Mouse (Mus musculus) stomach, postnatal 0 days (tissue): ENCODE results near the gene Vangl1. TPM values are rescaled to one million over a fixed set of nuclear protein-coding genes. Genes with fewer than 3 reads are reported as not detected.

Source experiments
- ATAC-seq: fragments of 200-750 bp; cut with Nextera tagmentation; 2 replicates; pipeline ENCODE4 v1.8.0; 2017; ENCODE audit not compliant: low FRiP score, low TSS enrichment
- DNase-seq: peaks from one replicate; pipeline ENCODE4 v3.0.0-alpha.2; 2016; ENCODE audit warnings: low spot score
- H3K27ac ChIP-seq: fragments of 300-500 bp; sonication (generic); replicated peaks from 2 replicates; pipeline ENCODE4 v1.5.1; 2014; ENCODE audit warnings: mild to moderate bottlenecking, control low read depth
- H3K27me3 ChIP-seq: fragments of 300-500 bp; sonication (generic); 2 replicates; pipeline ENCODE4 v1.6.1; 2014; ENCODE audit warnings: low read length; ENCODE audit not compliant: control insufficient read depth, insufficient read depth
- H3K36me3 ChIP-seq: fragments of 300-500 bp; sonication (generic); 2 replicates; pipeline ENCODE4 v1.6.1; 2014; ENCODE audit warnings: low read length, mixed read lengths; ENCODE audit not compliant: control insufficient read depth, insufficient read depth
- H3K4me1 ChIP-seq: fragments of 300-500 bp; sonication (generic); replicated peaks from 2 replicates; pipeline ENCODE4 v1.6.1; 2014; ENCODE audit warnings: antibody characterized with exemption; ENCODE audit not compliant: control insufficient read depth, insufficient read depth
- H3K4me2 ChIP-seq: fragments of 300-500 bp; sonication (generic); replicated peaks from 2 replicates; pipeline ENCODE4 v1.6.1; 2014; ENCODE audit warnings: low read depth, mild to moderate bottlenecking, control low read depth, moderate library complexity
- H3K4me3 ChIP-seq: fragments of 300-500 bp; sonication (generic); 2 replicates; pipeline ENCODE4 v1.5.1; 2014; ENCODE audit warnings: low read depth, low read length, control low read depth
- H3K9ac ChIP-seq: fragments of 300-500 bp; sonication (generic); 2 replicates; pipeline ENCODE4 v1.6.1; 2014; ENCODE audit warnings: mild to moderate bottlenecking, low read length, control low read depth, mixed read lengths
- H3K9me3 ChIP-seq: fragments of 300-500 bp; sonication (generic); 2 replicates; pipeline ENCODE4 v1.6.1; 2016; ENCODE audit warnings: low read length; ENCODE audit not compliant: control insufficient read depth
- CTCF ChIP-seq: IDR thresholded peaks from 2 replicates; pipeline ENCODE4 v1.5.1; 2016; ENCODE audit warnings: antibody characterized with exemption, low read depth, mild to moderate bottlenecking, moderate library complexity
- EP300 ChIP-seq: optimal IDR thresholded peaks from 2 replicates; pipeline ENCODE3; 2016; ENCODE audit warnings: antibody characterized with exemption
- WGBS: fragments of 180-500 bp; shearing (Covaris S2); extraction: QIAGEN DNeasy Blood & Tissue Kit; methylation state at CpG from one replicate; pipeline ENCODE4 v1.1.7; 2014; 5-methylcytosine and 5-hydroxymethylcytosine counted together
- polyA plus RNA-seq: library from polyadenylated mRNA; unstranded; fragments of >200 nt; fragmentation: Nextera tagmentation; extraction: Ambion mirVana; gene quantifications from 2 replicates; pipeline ENCODE4 v1.2.1, GENCODE M21; 2015

Vangl1 gene
- polyA plus RNA-seq, 1 experiment from 2014 or later: 14.1 TPM

- H3K9ac ChIP-seq: no peak overlapping the region
- no peak for ATAC-seq
- no peaks in the 10 kb centered on the region for H3K36me3 ChIP-seq
- no peak for TF ChIP-seq CTCF
- no peak for TF ChIP-seq EP300
- no peak overlapping the region for H3K4me2 ChIP-seq
- no peak overlapping the region for H3K27ac ChIP-seq
- H3K4me3 ChIP-seq: no peak overlapping the region
- no peaks in the 10 kb centered on the region for H3K27me3 ChIP-seq
- H3K4me1 ChIP-seq: no peaks in the 10 kb centered on the region
- no peak for DNase-seq
- WGBS: 58% methylated on average over 3 of the region's 3 CpGs
- H3K9me3 ChIP-seq: no peaks in the 10 kb centered on the region
Measured at GRCm38 (mm10) chr3:102108201-102108600, 96.3 kb downstream of the Vangl1 start.

GRCm38 (mm10) chr3:102103811-102104565, 100.5 kb downstream of the Vangl1 start:
- Histone ChIP-seq H3K9me3 (no peaks in the 10 kb centered on the region), H3K36me3 (no peaks in the 10 kb centered on the region), H3K9ac (no peak overlapping the region), H3K4me2 (no peak overlapping the region), H3K27ac (no peak overlapping the region), H3K4me3 (no peak overlapping the region), H3K27me3 (no peaks in the 10 kb centered on the region), H3K4me1 (no peaks in the 10 kb centered on the region)
- no peak for DNase-seq
- no peak for ATAC-seq
- WGBS: 54% methylated on average over 9 of the region's 9 CpGs
- no peak for TF ChIP-seq EP300
- TF ChIP-seq CTCF: no peak

Other genes starting within 250 kb of the Vangl1 start
- not detected in 2 replicates for gene Nhlh2, start 194.6 kb downstream of the Vangl1 start, polyA plus RNA-seq
- gene Casq2, start 118.3 kb downstream of the Vangl1 start, polyA plus RNA-seq: 2.5 and 2.6 TPM in 2 replicates